Mouse (Mus musculus) left cerebral cortex, adult 8-10 months (tissue): ENCODE measurements at regions not wholly inside any gene's neighbourhood (a gene's known extent, or its start where the extent isn't known, plus 50 kb on each side); places are given as distances from the start of the nearest gene placed in this dataset.
A peak's percentile ranks its signal among the peaks of the same experiment; 100 is the strongest.

ENCODE experiments used
- DNase-seq, 2 experiments: peaks; one replicate each; pipeline ENCODE4 v3.0.0; 2022; ENCODE audit warnings: low spot score in 2 of 2

DNA sequence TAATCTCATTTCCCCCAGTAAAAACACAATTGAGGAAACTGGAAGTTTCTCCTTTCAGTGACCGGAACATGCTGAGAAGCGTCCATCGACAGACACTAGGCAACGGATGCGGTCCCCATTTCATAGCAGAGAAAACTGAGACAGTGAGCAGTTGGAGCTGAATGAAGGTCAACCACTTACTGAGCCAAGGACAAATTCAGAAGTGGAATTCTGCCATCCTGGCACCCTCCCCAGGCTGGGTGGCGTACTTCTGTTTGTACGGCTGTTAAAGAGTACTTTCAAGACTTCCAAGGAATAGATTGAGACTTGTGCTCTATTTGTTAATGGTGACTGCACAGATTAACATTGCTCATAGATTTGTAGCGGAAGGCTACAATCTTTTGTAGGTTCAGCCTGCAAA lies 54.2 kb upstream of the Bhlhe40 start:
- DNase-seq: peak in 1 of 2 experiments; percentile 46

- no peak for DNase-seq
Observed at GRCm38 (mm10) chr6:108608308-108608707, 52.1 kb upstream of the Bhlhe40 start.
